In genomic region chr1:25828071-25828755, GRCm38 (mm10) we compare ENCODE assay signal across 12 mouse cellular contexts. TPM values are rescaled to one million over a fixed set of nuclear protein-coding genes. Genes with fewer than 3 reads are reported as not detected.
DNase-seq lines count a peak whose midpoint lies in the region; ATAC-seq lines count a peak whose summit lies in the region.
"Had no signal": no experiment of that assay in that cellular context is flagged by ENCODE, and none has a peak within 500 bp of the region (broad histone marks: within the 10 kb centered on the region; RNA-seq: fewer than 3 reads in every experiment).

No protein-coding gene starts in this region.

- peak; percentile 41 for DNase-seq in cerebellum, adult 11-12 months
- no peak for DNase-seq in cerebellum, adult 8-10 months
- DNase-seq in cerebellum, postnatal 25 days = peak; percentile 49 to 67
- no peak for DNase-seq in hindbrain, embryonic 14.5 days (ENCODE audit: low spot score)
- no peak for DNase-seq in adrenal gland, adult 18-20 months (ENCODE audit: low spot score in 2 of 2)
- DNase-seq in liver, embryonic 11.5 days (ENCODE audit: low spot score) = no peak
- DNase-seq: gastrocnemius, postnatal 10 days; thymus, postnatal 36 days had no signal

- WGBS in hindbrain, embryonic 14.5 days = 40% methylated on average over 9 of the region's 9 CpGs
- 29% methylated on average over 9 of the region's 9 CpGs for WGBS in neural tube, embryonic 14.5 days
- WGBS in liver, embryonic 11.5 days = 73% methylated on average over 9 of the region's 9 CpGs

- H3K4me2 ChIP-seq in hindbrain, embryonic 14.5 days (replicated peaks) = peak overlapping the region; percentile 75
- peak overlapping the region; percentile 61 for H3K4me2 ChIP-seq in neural tube, embryonic 14.5 days (ENCODE audit: low read depth, low read length)
- no peak overlapping the region for H3K4me2 ChIP-seq in liver, embryonic 11.5 days

- no peak for ATAC-seq in hindbrain, embryonic 14.5 days (ENCODE audit: low FRiP score)
- no peak for ATAC-seq in neural tube, embryonic 14.5 days (ENCODE audit: low read depth)
- ATAC-seq in inflammation-experienced regulatory T-cells, adult 6 months = no peak
- no peak for ATAC-seq in liver, embryonic 11.5 days (replicated peaks; ENCODE audit: low FRiP score)
- ATAC-seq: Patski had no signal

- H3K9ac ChIP-seq in hindbrain, embryonic 14.5 days = peak overlapping the region; percentile 78
- H3K9ac ChIP-seq in neural tube, embryonic 14.5 days (replicated peaks; ENCODE audit: low read depth, low read length) = peak overlapping the region; percentile 72
- no peak overlapping the region for H3K9ac ChIP-seq in liver, embryonic 11.5 days (ENCODE audit: low read depth, low read length)
- H3K9ac ChIP-seq: liver, embryonic 14.5 days had no signal

- H3K9me3 ChIP-seq in hindbrain, embryonic 14.5 days (ENCODE audit: control insufficient read depth, low read length) = no peaks in the 10 kb centered on the region
- no peaks in the 10 kb centered on the region for H3K9me3 ChIP-seq in neural tube, embryonic 14.5 days (ENCODE audit: control insufficient read depth, low read length)
- no peaks in the 10 kb centered on the region for H3K9me3 ChIP-seq in liver, embryonic 11.5 days (ENCODE audit: control insufficient read depth, low read length)

- no peaks in the 10 kb centered on the region for H3K27me3 ChIP-seq in hindbrain, embryonic 14.5 days (ENCODE audit: control insufficient read depth, insufficient read depth, low read length)
- no peaks in the 10 kb centered on the region for H3K27me3 ChIP-seq in neural tube, embryonic 14.5 days (ENCODE audit: control insufficient read depth, insufficient read depth, low read length)
- peaks cover 28% of the 10 kb centered on the region for H3K27me3 ChIP-seq in liver, embryonic 11.5 days (replicated peaks; ENCODE audit: control insufficient read depth, insufficient read depth, low read length)

- no peaks in the 10 kb centered on the region for H3K36me3 ChIP-seq in hindbrain, embryonic 14.5 days (replicated peaks; ENCODE audit: control insufficient read depth, insufficient read depth)
- H3K36me3 ChIP-seq in neural tube, embryonic 14.5 days (ENCODE audit: control insufficient read depth, insufficient read depth, low read length) = no peaks in the 10 kb centered on the region
- no peaks in the 10 kb centered on the region for H3K36me3 ChIP-seq in liver, embryonic 11.5 days (ENCODE audit: control insufficient read depth, insufficient read depth, low read length)

- H3K4me3 ChIP-seq in hindbrain, embryonic 14.5 days (replicated peaks; ENCODE audit: low read length) = peak overlapping the region; percentile 64
- H3K4me3 ChIP-seq in neural tube, embryonic 14.5 days (ENCODE audit: low read depth, low read length) = peak overlapping the region; percentile 53
- no peak overlapping the region for H3K4me3 ChIP-seq in liver, embryonic 11.5 days (ENCODE audit: low read depth, low read length)

- H3K4me1 ChIP-seq in hindbrain, embryonic 14.5 days (replicated peaks; ENCODE audit: control insufficient read depth, insufficient read depth, low read length) = peaks cover 47% of the 10 kb centered on the region
- H3K4me1 ChIP-seq in neural tube, embryonic 14.5 days (ENCODE audit: control insufficient read depth, insufficient read depth, low read length) = peaks cover 24% of the 10 kb centered on the region; the same call in 1 of the 2 replicates
- no peaks in the 10 kb centered on the region for H3K4me1 ChIP-seq in liver, embryonic 11.5 days (replicated peaks; ENCODE audit: control insufficient read depth, insufficient read depth, low read length)

- peak overlapping the region; percentile 94 for H3K27ac ChIP-seq in hindbrain, embryonic 14.5 days
- no peak overlapping the region for H3K27ac ChIP-seq in neural tube, embryonic 14.5 days (ENCODE audit: low read depth, low read length)
- no peak overlapping the region for H3K27ac ChIP-seq in liver, embryonic 11.5 days (ENCODE audit: low read depth, low read length)
- H3K27ac ChIP-seq: liver, embryonic 14.5 days had no signal

RNA-seq across cellular contexts. Expression of gene Adgrb3, which starts 1.3 kb away (rescaled TPM):
- 62.0 and 68.3 TPM in 2 replicates for polyA plus RNA-seq in hindbrain, embryonic 14.5 days (2014; fragmentation: Nextera tagmentation; extraction: Ambion mirVana)
- 63.3 and 71.2 TPM in 2 replicates for polyA plus RNA-seq in neural tube, embryonic 14.5 days (2014; fragmentation: Nextera tagmentation; extraction: Ambion mirVana)
- under 1 TPM; 0.64 to 0.83 TPM for total RNA-seq in adrenal gland, adult 18-20 months (2021)
- under 1 TPM; 0.12 to 0.23 (median 0.15) TPM for polyA plus RNA-seq in inflammation-experienced regulatory T-cells, adult 6 months (2017; shearing (Covaris generic))
- polyA plus RNA-seq in liver, embryonic 11.5 days (2014; fragmentation: Nextera tagmentation; extraction: Ambion mirVana) = 0.32 and 0.43 TPM in 2 replicates
- polyA plus RNA-seq: Patski had no signal

Comparison
In these comparisons a context has a peak if more than half of its experiments do, and no peak if none do; other contexts are left out.
1. DNase-seq: peak in cerebellum, adult 11-12 months (single experiment) and cerebellum, postnatal 25 days (2 of 2); none in cerebellum, adult 8-10 months (single experiment), hindbrain, embryonic 14.5 days (single experiment), adrenal gland, adult 18-20 months (0 of 2) and liver, embryonic 11.5 days (single experiment).
2. RNA of gene Adgrb3, which starts 1.3 kb away (polyA plus RNA-seq): 63.3 to 71.2 TPM in neural tube, embryonic 14.5 days and 62.0 to 68.3 TPM in hindbrain, embryonic 14.5 days; 0.32 to 0.43 TPM in liver, embryonic 11.5 days and 0.12 to 0.23 TPM in inflammation-experienced regulatory T-cells, adult 6 months; every median in the first group is over 10 times any median in the second.